Mouse (Mus musculus): ENCODE data around the gene Mrpl28.

GRCm38 (mm10) chr17:26110156-26110555, 13.1 kb upstream of the Mrpl28 start:
- no peak for TF ChIP-seq CTCF (IDR thresholded peaks at IDR 0.05; ENCODE audit: low read depth)
- TF ChIP-seq EP300 (IDR thresholded peaks at IDR 0.05; ENCODE audit: low read depth): no peak

All from liver, embryonic 14.5 days (tissue).